Mouse (Mus musculus): ENCODE measurements around the gene Kat6b. TPM values are rescaled to one million over a fixed set of nuclear protein-coding genes. Genes with fewer than 3 reads are reported as not detected.
"Not testable (repeated sequence)": the region's sequence is repeated elsewhere in the genome, so short reads cannot be mapped to it uniquely, and the experiment has no call there.

The Kat6b gene
- polyA plus RNA-seq, 1 experiment from 2014 or later, result 16.1 TPM

- no peaks in the 10 kb centered on the region for H3K9me3 ChIP-seq (replicated peaks)
- no peak overlapping the region for H3K9ac ChIP-seq (replicated peaks)
- H3K4me1 ChIP-seq, result peaks cover 21% of the 10 kb centered on the region
- H3K27me3 ChIP-seq (replicated peaks), result no peaks in the 10 kb centered on the region
- H3K4me3 ChIP-seq (replicated peaks), result no peak overlapping the region
- no peaks in the 10 kb centered on the region for H3K36me3 ChIP-seq
- 67% methylated on average over 5 of the region's 5 CpGs for WGBS
- no peak overlapping the region for H3K4me2 ChIP-seq
- ATAC-seq (ENCODE audit: low FRiP score), result no peak
- no peak overlapping the region for H3K27ac ChIP-seq (replicated peaks)
Measured at GRCm38 (mm10) chr14:21507046-21507445, 25.8 kb downstream of the Kat6b start.

DNA sequence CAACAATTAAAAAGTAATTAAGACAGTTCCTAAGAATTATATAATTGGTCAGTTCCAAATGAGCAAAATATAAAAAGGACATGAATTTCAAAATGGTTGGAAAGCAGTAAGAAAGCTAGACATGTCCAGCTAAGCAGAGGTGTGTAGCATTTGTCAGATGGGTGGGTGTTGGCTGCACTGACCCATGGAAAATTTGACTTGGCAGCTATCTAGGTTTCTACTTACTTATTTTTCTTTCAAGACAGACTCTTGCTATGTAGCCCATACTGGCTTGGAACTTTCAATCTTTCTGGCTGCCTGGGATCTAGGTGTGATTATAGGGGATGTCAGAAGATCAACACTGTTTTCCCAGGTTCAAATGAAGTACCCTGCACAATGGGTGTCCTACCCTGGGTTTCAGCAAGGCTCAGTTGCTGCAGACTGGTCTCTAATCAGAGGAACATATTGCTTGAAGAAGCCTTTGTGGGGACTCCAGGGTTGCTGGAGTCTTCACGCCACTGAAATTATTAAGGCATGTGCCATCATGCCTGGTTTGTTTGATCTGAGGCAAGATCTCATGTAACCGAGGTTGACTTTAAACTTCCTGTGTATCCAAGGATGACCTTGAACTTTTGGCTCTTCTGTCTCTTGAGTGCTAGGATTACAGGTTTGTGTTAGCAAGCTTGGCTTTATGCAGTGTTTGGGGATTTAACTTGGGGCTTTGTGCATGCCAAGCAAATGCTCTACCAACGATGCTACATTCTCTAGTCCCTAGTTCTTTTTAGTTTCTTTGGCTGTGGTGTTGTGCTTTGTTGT lies 28.1 kb downstream of the Kat6b start:
- no peak for ATAC-seq (ENCODE audit: low FRiP score)
- 83% methylated on average over 3 of the region's 3 CpGs for WGBS
- peaks cover 5% of the 10 kb centered on the region for H3K4me1 ChIP-seq
- no peaks in the 10 kb centered on the region for H3K36me3 ChIP-seq
- H3K9me3 ChIP-seq (replicated peaks), result no peaks in the 10 kb centered on the region
- no peak overlapping the region for H3K9ac ChIP-seq (replicated peaks)
- no peak overlapping the region for H3K4me2 ChIP-seq
- no peak overlapping the region for H3K4me3 ChIP-seq (replicated peaks)
- H3K27me3 ChIP-seq (replicated peaks), result no peaks in the 10 kb centered on the region
- no peak overlapping the region for H3K27ac ChIP-seq (replicated peaks)

DNA sequence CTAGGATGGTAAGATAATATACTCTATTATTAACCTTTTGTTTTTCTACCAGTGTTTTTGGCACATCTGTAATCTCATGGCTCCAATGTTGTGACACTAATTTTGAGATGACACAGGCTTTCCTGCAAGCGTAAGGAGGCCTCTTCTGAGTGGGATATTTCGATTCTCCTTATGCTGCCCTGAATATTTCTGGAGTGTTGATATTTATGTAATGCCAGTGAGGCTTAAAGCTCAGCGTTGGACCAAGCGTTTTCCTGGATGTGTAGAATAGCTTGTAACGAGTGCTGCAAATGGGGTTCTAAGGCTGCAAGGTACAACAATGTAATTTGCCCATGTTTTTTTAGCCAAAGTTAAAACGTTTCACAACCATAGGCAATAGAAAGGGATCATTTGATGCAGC lies 30.2 kb downstream of the Kat6b start:
- Histone ChIP-seq H3K36me3 (no peaks in the 10 kb centered on the region), H3K4me1 (no peaks in the 10 kb centered on the region; the same call in 1 of the 2 replicates), H3K4me2 (no peak overlapping the region), H3K4me3 (replicated peaks) (no peak overlapping the region), H3K27me3 (replicated peaks) (no peaks in the 10 kb centered on the region), H3K27ac (replicated peaks) (no peak overlapping the region), H3K9me3 (replicated peaks) (no peaks in the 10 kb centered on the region), H3K9ac (replicated peaks) (no peak overlapping the region)
- WGBS, result 91% methylated on average over 6 of the region's 6 CpGs
- no peak for ATAC-seq (ENCODE audit: low FRiP score)

DNA sequence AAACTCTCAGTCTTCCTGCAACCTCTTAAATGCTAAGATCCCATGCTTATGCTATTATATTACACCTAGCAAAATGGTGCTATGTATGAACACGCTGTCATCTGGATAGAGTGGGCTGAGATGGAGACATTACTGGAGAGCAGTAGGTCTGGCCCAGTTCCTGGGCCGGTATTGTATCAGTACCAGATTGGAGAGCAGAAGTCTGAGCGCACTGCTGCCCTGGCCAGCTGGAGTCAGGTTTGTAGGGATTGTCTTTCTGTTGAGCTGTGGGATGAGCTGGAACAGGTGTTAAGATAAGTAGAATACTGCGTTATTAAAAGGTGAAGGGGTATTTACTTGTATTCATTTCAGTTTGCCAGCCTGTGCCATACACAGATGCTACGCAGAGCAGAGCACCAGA lies 34.3 kb downstream of the Kat6b start:
- no peak for ATAC-seq (ENCODE audit: low FRiP score)

GRCm38 (mm10) chr14:21519307-21519706 lies 38.1 kb downstream of the Kat6b start:
- H3K27ac ChIP-seq (replicated peaks), result no peak overlapping the region
- 90% methylated on average over 3 of the region's 3 CpGs for WGBS
- H3K27me3 ChIP-seq (replicated peaks), result no peaks in the 10 kb centered on the region
- H3K36me3 ChIP-seq, result peaks cover 15% of the 10 kb centered on the region
- ATAC-seq (ENCODE audit: low FRiP score), result no peak
- H3K4me2 ChIP-seq, result no peak overlapping the region
- H3K4me3 ChIP-seq (replicated peaks), result no peak overlapping the region
- H3K4me1 ChIP-seq, result peaks cover 32% of the 10 kb centered on the region
- H3K9me3 ChIP-seq (replicated peaks), result no peaks in the 10 kb centered on the region
- no peak overlapping the region for H3K9ac ChIP-seq (replicated peaks)

More for the DNA sequence above, 34.3 kb downstream of the Kat6b start:
- H3K9me3 ChIP-seq (replicated peaks), result no peaks in the 10 kb centered on the region
- peaks cover 9% of the 10 kb centered on the region for H3K4me1 ChIP-seq
- 96% methylated on average over 5 of the region's 5 CpGs for WGBS
- H3K4me3 ChIP-seq (replicated peaks), result no peak overlapping the region
- no peak overlapping the region for H3K9ac ChIP-seq (replicated peaks)
- H3K36me3 ChIP-seq, result peaks cover 15% of the 10 kb centered on the region
- H3K4me2 ChIP-seq, result no peak overlapping the region
- H3K27ac ChIP-seq (replicated peaks), result 0 out of 2 replicates have a peak overlapping the region, but pooled peaks have one; percentile 13
- no peaks in the 10 kb centered on the region for H3K27me3 ChIP-seq (replicated peaks)

- Histone ChIP-seq H3K4me3 (replicated peaks) (no peak overlapping the region), H3K27me3 (replicated peaks) (no peaks in the 10 kb centered on the region), H3K9ac (replicated peaks) (no peak overlapping the region), H3K4me1 (peaks cover 36% of the 10 kb centered on the region), H3K9me3 (replicated peaks) (no peaks in the 10 kb centered on the region), H3K27ac (replicated peaks) (no peak overlapping the region), H3K4me2 (no peak overlapping the region), H3K36me3 (peaks cover 15% of the 10 kb centered on the region)
- ATAC-seq (ENCODE audit: low FRiP score), result no peak
- 88% methylated on average over 7 of the region's 7 CpGs for WGBS
Measured at GRCm38 (mm10) chr14:21520496-21520895, 39.3 kb downstream of the Kat6b start.

GRCm38 (mm10) chr14:21521496-21521895 lies 40.3 kb downstream of the Kat6b start:
- Histone ChIP-seq H3K36me3 (peaks cover 14% of the 10 kb centered on the region), H3K4me1 (peaks cover 42% of the 10 kb centered on the region)
- H3K27me3 ChIP-seq (replicated peaks); H3K4me3 ChIP-seq (replicated peaks); H3K9me3 ChIP-seq (replicated peaks); H3K9ac ChIP-seq (replicated peaks); H3K27ac ChIP-seq (replicated peaks); ATAC-seq (ENCODE audit: low FRiP score); H3K4me2 ChIP-seq: not testable (repeated sequence)
- WGBS, result 86% methylated on average over 4 of the region's 4 CpGs

- Histone ChIP-seq H3K4me3 (replicated peaks) (no peak overlapping the region), H3K4me2 (no peak overlapping the region), H3K9ac (replicated peaks) (no peak overlapping the region), H3K9me3 (replicated peaks) (no peaks in the 10 kb centered on the region), H3K27me3 (replicated peaks) (no peaks in the 10 kb centered on the region), H3K4me1 (peaks cover 44% of the 10 kb centered on the region), H3K27ac (replicated peaks) (no peak overlapping the region), H3K36me3 (peaks cover 5% of the 10 kb centered on the region; the same call in 1 of the 2 replicates)
- 92% methylated on average over 16 of the region's 16 CpGs for WGBS
- no peak for ATAC-seq (ENCODE audit: low FRiP score)
Measured at GRCm38 (mm10) chr14:21522312-21522978, 41.2 kb downstream of the Kat6b start.

GRCm38 (mm10) chr14:21523234-21523633 lies 42.0 kb downstream of the Kat6b start:
- H3K4me1 ChIP-seq, result peaks cover 51% of the 10 kb centered on the region
- no peak overlapping the region for H3K4me3 ChIP-seq (replicated peaks)
- no peaks in the 10 kb centered on the region for H3K9me3 ChIP-seq (replicated peaks)
- no peaks in the 10 kb centered on the region for H3K27me3 ChIP-seq (replicated peaks)
- WGBS, result 53% methylated on average over 9 of the region's 9 CpGs
- peak overlapping the region; percentile 54; the same call in 1 of the 2 replicates for H3K27ac ChIP-seq (replicated peaks)
- no peak overlapping the region for H3K4me2 ChIP-seq
- H3K9ac ChIP-seq (replicated peaks), result no peak overlapping the region
- no peak for ATAC-seq (ENCODE audit: low FRiP score)
- 0 out of 2 replicates have a peak, but pooled peaks cover 2% of the 10 kb centered on the region for H3K36me3 ChIP-seq

- H3K4me2 ChIP-seq, result 0 out of 2 replicates have a peak overlapping the region, but pooled peaks have one; percentile 0
- H3K27ac ChIP-seq (replicated peaks), result peak overlapping the region; percentile 49; the same call in 1 of the 2 replicates
- H3K36me3 ChIP-seq, result no peaks in the 10 kb centered on the region
- no peaks in the 10 kb centered on the region for H3K9me3 ChIP-seq (replicated peaks)
- peaks cover 53% of the 10 kb centered on the region for H3K4me1 ChIP-seq
- H3K4me3 ChIP-seq (replicated peaks), result no peak overlapping the region
- WGBS, result 39% methylated on average over 3 of the region's 3 CpGs
- no peaks in the 10 kb centered on the region for H3K27me3 ChIP-seq (replicated peaks)
- ATAC-seq (ENCODE audit: low FRiP score), result no peak
- no peak overlapping the region for H3K9ac ChIP-seq (replicated peaks)
Measured at GRCm38 (mm10) chr14:21523851-21524441, 42.7 kb downstream of the Kat6b start.

DNA sequence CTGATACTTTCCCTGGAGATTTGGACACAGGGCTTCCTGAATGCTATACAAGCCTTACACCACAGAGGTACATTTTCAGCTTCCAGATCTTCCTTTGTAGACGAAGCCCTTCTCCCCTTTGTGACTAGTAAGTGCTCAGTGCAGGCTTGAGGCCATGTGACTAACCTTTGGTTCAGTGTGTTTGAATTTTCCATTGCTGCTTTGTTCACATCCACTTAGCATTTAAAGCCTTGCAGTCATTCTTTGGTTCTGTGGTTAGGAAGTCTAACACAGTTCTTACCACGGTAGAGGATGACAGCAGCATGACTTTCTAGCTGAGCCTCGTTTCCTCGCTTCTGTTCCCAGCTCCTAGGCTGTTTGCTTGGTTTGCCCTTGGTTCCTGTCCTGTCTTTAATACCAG lies 44.4 kb downstream of the Kat6b start:
- no peak overlapping the region for H3K9ac ChIP-seq (replicated peaks)
- no peaks in the 10 kb centered on the region for H3K9me3 ChIP-seq (replicated peaks)
- no peak overlapping the region for H3K4me2 ChIP-seq
- no peak overlapping the region for H3K4me3 ChIP-seq (replicated peaks)
- no peaks in the 10 kb centered on the region for H3K27me3 ChIP-seq (replicated peaks)
- H3K27ac ChIP-seq (replicated peaks), result no peak overlapping the region; the same call in 1 of the 2 replicates
- H3K36me3 ChIP-seq, result no peaks in the 10 kb centered on the region
- peaks cover 47% of the 10 kb centered on the region for H3K4me1 ChIP-seq
- ATAC-seq (ENCODE audit: low FRiP score), result no peak
- WGBS, result 69% methylated on average over 4 of the region's 4 CpGs
